Mouse (Mus musculus): Measurements from ENCODE around the gene AC124108.1. TPM values are rescaled to one million over a fixed set of nuclear protein-coding genes. Genes with fewer than 3 reads are reported as not detected.

AC124108.1 gene
- polyA plus RNA-seq, 1 experiment from 2014 or later, result 1.1 TPM

GRCm38 (mm10) chr1:132210922-132211321, 19.7 kb downstream of the AC124108.1 start:
- H3K4me3 ChIP-seq (ENCODE audit: low read depth, low read length), result no peak overlapping the region
- H3K4me1 ChIP-seq (ENCODE audit: control insufficient read depth, insufficient read depth, low read length), result peaks cover 14% of the 10 kb centered on the region

GRCm38 (mm10) chr1:132211672-132212071, 20.4 kb downstream of the AC124108.1 start:
- WGBS, result 44% methylated on average over 12 of the region's 12 CpGs
- Histone ChIP-seq H3K4me3 (ENCODE audit: low read depth, low read length) (no peak overlapping the region), H3K36me3 (ENCODE audit: control insufficient read depth, insufficient read depth, low read length) (no peaks in the 10 kb centered on the region), H3K4me2 (ENCODE audit: low read depth, severe bottlenecking) (no peak overlapping the region), H3K9ac (ENCODE audit: low read length) (no peak overlapping the region), H3K27ac (replicated peaks; ENCODE audit: low read depth, low read length) (no peak overlapping the region), H3K27me3 (ENCODE audit: control insufficient read depth, insufficient read depth, low read length) (no peaks in the 10 kb centered on the region), H3K4me1 (ENCODE audit: control insufficient read depth, insufficient read depth, low read length) (peaks cover 14% of the 10 kb centered on the region), H3K9me3 (ENCODE audit: control insufficient read depth, low read length) (no peaks in the 10 kb centered on the region)
- no peak for DNase-seq (ENCODE audit: low spot score)
- no peak for ATAC-seq (ENCODE audit: insufficient number of reproducible peaks, low FRiP score, low TSS enrichment, low read depth)

More at GRCm38 (mm10) chr1:132210922-132211321, 19.7 kb downstream of the AC124108.1 start:
- no peak overlapping the region for H3K4me2 ChIP-seq (ENCODE audit: low read depth, severe bottlenecking)
- no peak overlapping the region for H3K27ac ChIP-seq (replicated peaks; ENCODE audit: low read depth, low read length)
- 22% methylated on average over 7 of the region's 7 CpGs for WGBS
- DNase-seq (ENCODE audit: low spot score), result no peak
- H3K9me3 ChIP-seq (ENCODE audit: control insufficient read depth, low read length), result no peaks in the 10 kb centered on the region
- H3K9ac ChIP-seq (ENCODE audit: low read length), result no peak overlapping the region
- H3K36me3 ChIP-seq (ENCODE audit: control insufficient read depth, insufficient read depth, low read length), result no peaks in the 10 kb centered on the region
- ATAC-seq (ENCODE audit: insufficient number of reproducible peaks, low FRiP score, low TSS enrichment, low read depth), result no peak
- no peaks in the 10 kb centered on the region for H3K27me3 ChIP-seq (ENCODE audit: control insufficient read depth, insufficient read depth, low read length)

- peaks cover 14% of the 10 kb centered on the region for H3K4me1 ChIP-seq (ENCODE audit: control insufficient read depth, insufficient read depth, low read length)
- H3K9ac ChIP-seq (ENCODE audit: low read length), result no peak overlapping the region
- peak; percentile 76 for DNase-seq (ENCODE audit: low spot score)
Measured at GRCm38 (mm10) chr1:132212218-132212617, 21.0 kb downstream of the AC124108.1 start.

GRCm38 (mm10) chr1:132213076-132213475, 21.8 kb downstream of the AC124108.1 start:
- DNase-seq (ENCODE audit: low spot score), result no peak
- Histone ChIP-seq H3K27me3 (ENCODE audit: control insufficient read depth, insufficient read depth, low read length) (no peaks in the 10 kb centered on the region), H3K27ac (replicated peaks; ENCODE audit: low read depth, low read length) (no peak overlapping the region), H3K4me1 (ENCODE audit: control insufficient read depth, insufficient read depth, low read length) (peaks cover 9% of the 10 kb centered on the region), H3K9me3 (ENCODE audit: control insufficient read depth, low read length) (no peaks in the 10 kb centered on the region), H3K9ac (ENCODE audit: low read length) (no peak overlapping the region), H3K4me2 (ENCODE audit: low read depth, severe bottlenecking) (no peak overlapping the region), H3K36me3 (ENCODE audit: control insufficient read depth, insufficient read depth, low read length) (no peaks in the 10 kb centered on the region), H3K4me3 (ENCODE audit: low read depth, low read length) (no peak overlapping the region)
- 30% methylated on average over 6 of the region's 6 CpGs for WGBS
- no peak for ATAC-seq (ENCODE audit: insufficient number of reproducible peaks, low FRiP score, low TSS enrichment, low read depth)

More at GRCm38 (mm10) chr1:132212218-132212617, 21.0 kb downstream of the AC124108.1 start:
- no peak overlapping the region for H3K27ac ChIP-seq (replicated peaks; ENCODE audit: low read depth, low read length)
- peak overlapping the region; percentile 20; the same call in 1 of the 2 replicates for H3K4me3 ChIP-seq (ENCODE audit: low read depth, low read length)
- no peaks in the 10 kb centered on the region for H3K36me3 ChIP-seq (ENCODE audit: control insufficient read depth, insufficient read depth, low read length)
- ATAC-seq (ENCODE audit: insufficient number of reproducible peaks, low FRiP score, low TSS enrichment, low read depth), result no peak
- H3K4me2 ChIP-seq (ENCODE audit: low read depth, severe bottlenecking), result no peak overlapping the region
- no peaks in the 10 kb centered on the region for H3K9me3 ChIP-seq (ENCODE audit: control insufficient read depth, low read length)
- 5% methylated on average over 20 of the region's 20 CpGs for WGBS
- no peaks in the 10 kb centered on the region for H3K27me3 ChIP-seq (ENCODE audit: control insufficient read depth, insufficient read depth, low read length)

GRCm38 (mm10) chr1:132216276-132216675, 25.0 kb downstream of the AC124108.1 start:
- 47% methylated on average over 3 of the region's 3 CpGs for WGBS
- ATAC-seq (ENCODE audit: insufficient number of reproducible peaks, low FRiP score, low TSS enrichment, low read depth) (no peak), DNase-seq (ENCODE audit: low spot score) (no peak)
- H3K9ac ChIP-seq (ENCODE audit: low read length), result no peak overlapping the region
- no peaks in the 10 kb centered on the region for H3K27me3 ChIP-seq (ENCODE audit: control insufficient read depth, insufficient read depth, low read length)
- H3K4me1 ChIP-seq (ENCODE audit: control insufficient read depth, insufficient read depth, low read length), result no peaks in the 10 kb centered on the region
- H3K36me3 ChIP-seq (ENCODE audit: control insufficient read depth, insufficient read depth, low read length), result no peaks in the 10 kb centered on the region
- no peak overlapping the region for H3K4me2 ChIP-seq (ENCODE audit: low read depth, severe bottlenecking)
- no peaks in the 10 kb centered on the region for H3K9me3 ChIP-seq (ENCODE audit: control insufficient read depth, low read length)
- H3K4me3 ChIP-seq (ENCODE audit: low read depth, low read length), result no peak overlapping the region
- no peak overlapping the region for H3K27ac ChIP-seq (replicated peaks; ENCODE audit: low read depth, low read length)

- H3K4me3 ChIP-seq (ENCODE audit: low read depth, low read length), result no peak overlapping the region
- no peak for ATAC-seq (ENCODE audit: insufficient number of reproducible peaks, low FRiP score, low TSS enrichment, low read depth)
- no peak overlapping the region for H3K4me2 ChIP-seq (ENCODE audit: low read depth, severe bottlenecking)
- no peaks in the 10 kb centered on the region for H3K4me1 ChIP-seq (ENCODE audit: control insufficient read depth, insufficient read depth, low read length)
- 35% methylated on average over 2 of the region's 2 CpGs for WGBS
- no peaks in the 10 kb centered on the region for H3K27me3 ChIP-seq (ENCODE audit: control insufficient read depth, insufficient read depth, low read length)
- H3K27ac ChIP-seq (replicated peaks; ENCODE audit: low read depth, low read length), result no peak overlapping the region
- no peaks in the 10 kb centered on the region for H3K9me3 ChIP-seq (ENCODE audit: control insufficient read depth, low read length)
- no peak for DNase-seq (ENCODE audit: low spot score)
- H3K36me3 ChIP-seq (ENCODE audit: control insufficient read depth, insufficient read depth, low read length), result no peaks in the 10 kb centered on the region
- H3K9ac ChIP-seq (ENCODE audit: low read length), result no peak overlapping the region
Measured at GRCm38 (mm10) chr1:132221627-132222026, 30.4 kb downstream of the AC124108.1 start.

GRCm38 (mm10) chr1:132222166-132222565, 30.9 kb downstream of the AC124108.1 start:
- ATAC-seq (ENCODE audit: insufficient number of reproducible peaks, low FRiP score, low TSS enrichment, low read depth) (no peak), DNase-seq (ENCODE audit: low spot score) (no peak)
- Histone ChIP-seq H3K27me3 (ENCODE audit: control insufficient read depth, insufficient read depth, low read length) (no peaks in the 10 kb centered on the region), H3K4me2 (ENCODE audit: low read depth, severe bottlenecking) (no peak overlapping the region), H3K27ac (replicated peaks; ENCODE audit: low read depth, low read length) (no peak overlapping the region), H3K36me3 (ENCODE audit: control insufficient read depth, insufficient read depth, low read length) (no peaks in the 10 kb centered on the region), H3K9ac (ENCODE audit: low read length) (no peak overlapping the region), H3K4me1 (ENCODE audit: control insufficient read depth, insufficient read depth, low read length) (no peaks in the 10 kb centered on the region), H3K9me3 (ENCODE audit: control insufficient read depth, low read length) (no peaks in the 10 kb centered on the region), H3K4me3 (ENCODE audit: low read depth, low read length) (no peak overlapping the region)
- WGBS, result 57% methylated on average over 6 of the region's 6 CpGs

- Histone ChIP-seq H3K36me3 (ENCODE audit: control insufficient read depth, insufficient read depth, low read length) (no peaks in the 10 kb centered on the region), H3K4me2 (ENCODE audit: low read depth, severe bottlenecking) (no peak overlapping the region), H3K27ac (replicated peaks; ENCODE audit: low read depth, low read length) (no peak overlapping the region), H3K9me3 (ENCODE audit: control insufficient read depth, low read length) (no peaks in the 10 kb centered on the region), H3K4me3 (ENCODE audit: low read depth, low read length) (no peak overlapping the region), H3K9ac (ENCODE audit: low read length) (no peak overlapping the region), H3K4me1 (ENCODE audit: control insufficient read depth, insufficient read depth, low read length) (no peaks in the 10 kb centered on the region), H3K27me3 (ENCODE audit: control insufficient read depth, insufficient read depth, low read length) (no peaks in the 10 kb centered on the region)
- DNase-seq (ENCODE audit: low spot score) (no peak), ATAC-seq (ENCODE audit: insufficient number of reproducible peaks, low FRiP score, low TSS enrichment, low read depth) (no peak)
- WGBS, result 75% methylated on average over 13 of the region's 13 CpGs
Measured at GRCm38 (mm10) chr1:132226297-132227080, 35.2 kb downstream of the AC124108.1 start.

Measured in limb, embryonic 11.5 days (tissue).